ENCODE assay signal across 9 mouse cellular contexts in the genomic region with DNA sequence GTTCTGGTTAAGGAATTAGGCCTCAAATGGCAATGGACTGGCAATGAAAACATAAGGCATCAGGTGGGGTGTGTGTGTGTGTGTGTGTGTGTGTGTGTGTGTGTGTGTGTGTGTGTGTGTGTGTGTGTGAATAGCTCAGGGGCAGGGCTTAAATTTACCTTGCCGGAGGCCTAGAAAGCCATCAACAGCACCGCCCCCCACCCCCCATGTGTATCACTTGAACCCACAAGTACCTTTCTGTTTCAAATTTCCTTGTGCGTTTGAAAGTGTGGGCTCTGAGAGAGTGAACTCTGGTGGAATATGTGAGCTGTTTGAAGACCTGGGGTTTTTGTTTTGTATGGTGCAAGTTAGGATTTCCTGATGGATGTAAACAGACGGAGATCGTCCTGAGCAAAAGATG.
DNase-seq lines count a peak whose midpoint lies in the region; ATAC-seq and TF ChIP-seq lines count a peak whose summit lies in the region.
"Had no signal": no experiment of that assay in that cellular context is flagged by ENCODE, and none has a peak within 500 bp of the region (broad histone marks: within the 10 kb centered on the region; RNA-seq: fewer than 3 reads in every experiment).

No protein-coding gene starts in this region.

- no peaks in the 10 kb centered on the region for H3K27me3 ChIP-seq in heart, embryonic 13.5 days (replicated peaks)
- H3K27me3 ChIP-seq in heart, adult 2 months (ENCODE audit: control insufficient read depth, insufficient read depth, low read length), result no peaks in the 10 kb centered on the region
- H3K27me3 ChIP-seq in hindbrain, embryonic 13.5 days, result no peaks in the 10 kb centered on the region
- no peaks in the 10 kb centered on the region for H3K27me3 ChIP-seq in midbrain, embryonic 10.5 days (ENCODE audit: low read depth, poor library complexity, severe bottlenecking)
- H3K27me3 ChIP-seq: CH12.LX had no signal

- intact Hi-C loops in heart, adult 2 months (cut with DNase I), result no loop called here

- no peak for ATAC-seq in heart, embryonic 13.5 days (ENCODE audit: extremely low read depth, insufficient number of reproducible peaks, low FRiP score, low TSS enrichment)
- ATAC-seq in hindbrain, embryonic 13.5 days (ENCODE audit: low FRiP score), result peak; percentile 12; the same call in 1 of the 2 replicates

- H3K4me2 ChIP-seq in heart, embryonic 13.5 days, result peak overlapping the region; percentile 75
- peak overlapping the region; percentile 55 for H3K4me2 ChIP-seq in hindbrain, embryonic 13.5 days

- 0 out of 2 replicates have a peak, but pooled peaks cover 13% of the 10 kb centered on the region for H3K9me3 ChIP-seq in heart, embryonic 13.5 days
- H3K9me3 ChIP-seq in ES-E14 (ENCODE audit: control insufficient read depth, insufficient read depth, low read depth, low read length), result no peaks in the 10 kb centered on the region
- H3K9me3 ChIP-seq in hindbrain, embryonic 13.5 days, result peaks cover 8% of the 10 kb centered on the region; the same call in 1 of the 2 replicates
- peaks cover 12% of the 10 kb centered on the region for H3K9me3 ChIP-seq in midbrain, embryonic 10.5 days (replicated peaks)

- WGBS in heart, embryonic 13.5 days, result 55% methylated on average over 5 of the region's 5 CpGs
- WGBS in heart, adult 2 months, result 66% methylated on average over 5 of the region's 5 CpGs
- 65% methylated on average over 5 of the region's 5 CpGs for WGBS in hindbrain, embryonic 13.5 days
- WGBS in midbrain, embryonic 10.5 days, result 60% methylated on average over 5 of the region's 5 CpGs

- no peak for TF ChIP-seq POLR2A in heart, adult 2 months (IDR thresholded peaks at IDR 0.05; ENCODE audit: insufficient read depth, low read depth, low read length)

- in situ Hi-C loops in ES-E14 (cut with MboI; ENCODE audit: low sequenced_read_pairs in 2 of 2, unreplicated experiment in 2 of 2), result no loop called here

- peak overlapping the region; percentile 56 for H3K4me3 ChIP-seq in heart, embryonic 13.5 days
- no peak overlapping the region for H3K4me3 ChIP-seq in heart, adult 2 months
- H3K4me3 ChIP-seq in ES-E14 (ENCODE audit: insufficient read depth in 1 of 2, low read depth in 1 of 2, low read length in 2 of 2, poor library complexity in 1 of 2, severe bottlenecking in 1 of 2), result peak overlapping the region; percentile 49 to 77
- H3K4me3 ChIP-seq in hindbrain, embryonic 13.5 days, result peak overlapping the region; percentile 35
- H3K4me3 ChIP-seq in midbrain, embryonic 10.5 days, result peak overlapping the region; percentile 57

- no peak overlapping the region for H3K27ac ChIP-seq in heart, embryonic 13.5 days (replicated peaks)
- no peak overlapping the region for H3K27ac ChIP-seq in heart, adult 2 months
- H3K27ac ChIP-seq in ES-E14 (ENCODE audit: insufficient read depth, low read depth, low read length, poor library complexity, severe bottlenecking), result 0 out of 2 replicates have a peak overlapping the region, but pooled peaks have one; percentile 24
- H3K27ac ChIP-seq in hindbrain, embryonic 13.5 days, result no peak overlapping the region
- peak overlapping the region; percentile 75 for H3K27ac ChIP-seq in midbrain, embryonic 10.5 days (replicated peaks)

- no peak for TF ChIP-seq EP300 in heart, adult 2 months (IDR thresholded peaks at IDR 0.05; ENCODE audit: insufficient read depth, low read depth, low read length)

- H3K36me3 ChIP-seq in heart, embryonic 13.5 days, result peaks cover 25% of the 10 kb centered on the region
- H3K36me3 ChIP-seq in heart, adult 2 months (ENCODE audit: control insufficient read depth, insufficient read depth, low read length), result no peaks in the 10 kb centered on the region
- H3K36me3 ChIP-seq in ES-E14 (ENCODE audit: control insufficient read depth, insufficient read depth, low read length, poor library complexity, severe bottlenecking), result no peaks in the 10 kb centered on the region
- peaks cover 10% of the 10 kb centered on the region for H3K36me3 ChIP-seq in hindbrain, embryonic 13.5 days
- H3K36me3 ChIP-seq in midbrain, embryonic 10.5 days, result peaks cover 11% of the 10 kb centered on the region

- TF ChIP-seq CTCF in heart, adult 2 months (IDR thresholded peaks at IDR 0.05), result no peak

- H3K4me1 ChIP-seq in heart, embryonic 13.5 days, result peaks cover 25% of the 10 kb centered on the region
- peaks cover 3% of the 10 kb centered on the region; the same call in 1 of the 2 replicates for H3K4me1 ChIP-seq in heart, adult 2 months (ENCODE audit: control insufficient read depth, insufficient read depth, low read length)
- H3K4me1 ChIP-seq in ES-E14 (ENCODE audit: control insufficient read depth in 2 of 2, insufficient read depth in 2 of 2, low read length in 2 of 2, poor library complexity in 1 of 2), result peaks cover 3 to 11% of the 10 kb centered on the region in 2 experiments
- peaks cover 12% of the 10 kb centered on the region; the same call in 1 of the 2 replicates for H3K4me1 ChIP-seq in hindbrain, embryonic 13.5 days (replicated peaks)
- H3K4me1 ChIP-seq in midbrain, embryonic 10.5 days, result peaks cover 30% of the 10 kb centered on the region

- no peak for DNase-seq in heart, adult 2 months
- DNase-seq in ES-E14 (ENCODE audit: low read depth, low spot score), result no peak
- no peak for DNase-seq in midbrain, embryonic 10.5 days (ENCODE audit: low spot score)
- no peak for DNase-seq in left cerebral cortex, adult 8-10 months (ENCODE audit: low spot score in 2 of 2)
- DNase-seq in urinary bladder, postnatal 10 days (ENCODE audit: low spot score), result no peak
- no peak for DNase-seq in adrenal gland, postnatal 36 days

- peaks cover 2% of the 10 kb centered on the region for H3K79me2 ChIP-seq in heart, adult 2 months (replicated peaks; ENCODE audit: control insufficient read depth, insufficient read depth, low read length)

- peak overlapping the region; percentile 75 for H3K9ac ChIP-seq in heart, embryonic 13.5 days
- H3K9ac ChIP-seq in heart, adult 2 months (ENCODE audit: low read depth, low read length), result no peak overlapping the region
- H3K9ac ChIP-seq in ES-E14 (ENCODE audit: insufficient read depth, low read depth, low read length, poor library complexity, severe bottlenecking), result peak overlapping the region; percentile 47
- peak overlapping the region; percentile 51; the same call in 1 of the 2 replicates for H3K9ac ChIP-seq in hindbrain, embryonic 13.5 days

TF ChIP-seq in ES-E14, 5 proteins besides CTCF, POLR2A, EP300 and RAD21:
- no peak for TF ChIP-seq HCFC1 (IDR thresholded peaks at IDR 0.05; ENCODE audit: borderline replicate concordance, insufficient read depth, low read length)
- no peak for TF ChIP-seq ZNF384 (IDR thresholded peaks at IDR 0.05; ENCODE audit: low read depth, low read length)
- no peak for TF ChIP-seq ZC3H11A (IDR thresholded peaks at IDR 0.05; ENCODE audit: borderline replicate concordance, low read depth, low read length)
- TF ChIP-seq MAFK (IDR thresholded peaks at IDR 0.05; ENCODE audit: insufficient read depth, low read depth, low read length), result no peak
- no peak for TF ChIP-seq CHD2 (IDR thresholded peaks at IDR 0.05; ENCODE audit: low read depth, low read length)

Comparison
In these comparisons a context has a peak if more than half of its experiments do, and no peak if none do; other contexts are left out.
1. H3K27ac ChIP-seq: peak in ES-E14 (single experiment) and midbrain, embryonic 10.5 days (single experiment); none in heart, embryonic 13.5 days (single experiment), heart, adult 2 months (single experiment) and hindbrain, embryonic 13.5 days (single experiment).